Comparison of ENCODE assay signal across 20 mouse cellular contexts in genomic region chr9:111290539-111291100, GRCm38 (mm10). TPM values are rescaled to one million over a fixed set of nuclear protein-coding genes. Genes with fewer than 3 reads are reported as not detected.
A peak's percentile ranks its signal among the peaks of the same experiment; 100 is the strongest.
DNase-seq lines count a peak whose midpoint lies in the region; ATAC-seq lines count a peak whose summit lies in the region.
"Had no signal": no experiment of that assay in that cellular context is flagged by ENCODE, and none has a peak within 500 bp of the region (broad histone marks: within the 10 kb centered on the region; RNA-seq: fewer than 3 reads in every experiment).

No protein-coding gene starts in this region.

- WGBS in neural tube, embryonic 14.5 days = 61% methylated on average over 11 of the region's 11 CpGs
- WGBS in midbrain, embryonic 13.5 days = 69% methylated on average over 11 of the region's 11 CpGs
- 50% methylated on average over 11 of the region's 11 CpGs for WGBS in neural tube, embryonic 15.5 days

- 0 out of 2 replicates have a peak, but pooled peaks cover 3% of the 10 kb centered on the region for H3K4me1 ChIP-seq in neural tube, embryonic 14.5 days (ENCODE audit: control insufficient read depth, insufficient read depth, low read length)
- H3K4me1 ChIP-seq in midbrain, embryonic 13.5 days (replicated peaks) = peaks cover 12% of the 10 kb centered on the region
- H3K4me1 ChIP-seq in neural tube, embryonic 15.5 days = peaks cover 13% of the 10 kb centered on the region; the same call in 1 of the 2 replicates
- H3K4me1 ChIP-seq: intestine, embryonic 15.5 days had no signal

- peak; percentile 24; the same call in 1 of the 2 replicates for ATAC-seq in neural tube, embryonic 14.5 days (ENCODE audit: low read depth)
- ATAC-seq in midbrain, embryonic 13.5 days = peak; percentile 25; the same call in 1 of the 2 replicates
- ATAC-seq in neural tube, embryonic 15.5 days (ENCODE audit: low FRiP score) = peak; percentile 46; the same call in 1 of the 2 replicates

- H3K9ac ChIP-seq in neural tube, embryonic 14.5 days (replicated peaks; ENCODE audit: low read depth, low read length) = no peak overlapping the region
- H3K9ac ChIP-seq in midbrain, embryonic 13.5 days (replicated peaks) = no peak overlapping the region
- no peak overlapping the region for H3K9ac ChIP-seq in neural tube, embryonic 15.5 days (replicated peaks)
- H3K9ac ChIP-seq: embryonic facial prominence, embryonic 12.5 days; heart, embryonic 12.5 days; hindbrain, embryonic 15.5 days; intestine, embryonic 15.5 days; liver, embryonic 14.5 days; midbrain, embryonic 12.5 days; neural tube, embryonic 13.5 days had no signal

- intact Hi-C loops in gastrocnemius, postnatal 14 days (cut with DNase I; ENCODE audit: low total_unique reads) = no loop called here

- H3K27ac ChIP-seq in neural tube, embryonic 14.5 days (ENCODE audit: low read depth, low read length) = no peak overlapping the region
- H3K27ac ChIP-seq in midbrain, embryonic 13.5 days = no peak overlapping the region
- H3K27ac ChIP-seq in neural tube, embryonic 15.5 days (replicated peaks) = no peak overlapping the region
- H3K27ac ChIP-seq: embryonic facial prominence, embryonic 12.5 days; heart, adult 2 months; hindbrain, embryonic 15.5 days; intestine, embryonic 15.5 days; liver, embryonic 14.5 days; midbrain, embryonic 12.5 days; neural tube, embryonic 13.5 days had no signal

- H3K4me2 ChIP-seq in neural tube, embryonic 14.5 days (ENCODE audit: low read depth, low read length) = no peak overlapping the region
- H3K4me2 ChIP-seq in midbrain, embryonic 13.5 days (replicated peaks) = no peak overlapping the region
- H3K4me2 ChIP-seq in neural tube, embryonic 15.5 days = no peak overlapping the region; the same call in 1 of the 2 replicates
- H3K4me2 ChIP-seq: midbrain, embryonic 12.5 days; neural tube, embryonic 13.5 days had no signal

- H3K9me3 ChIP-seq in neural tube, embryonic 14.5 days (ENCODE audit: control insufficient read depth, low read length) = no peaks in the 10 kb centered on the region
- H3K9me3 ChIP-seq in midbrain, embryonic 13.5 days = no peaks in the 10 kb centered on the region
- H3K9me3 ChIP-seq in neural tube, embryonic 15.5 days (replicated peaks) = no peaks in the 10 kb centered on the region
- H3K9me3 ChIP-seq: embryonic facial prominence, embryonic 12.5 days; heart, embryonic 12.5 days; hindbrain, embryonic 15.5 days; intestine, embryonic 15.5 days; midbrain, embryonic 12.5 days; neural tube, embryonic 13.5 days had no signal

- no peak overlapping the region for H3K4me3 ChIP-seq in neural tube, embryonic 14.5 days (ENCODE audit: low read depth, low read length)
- no peak overlapping the region for H3K4me3 ChIP-seq in midbrain, embryonic 13.5 days (replicated peaks)
- H3K4me3 ChIP-seq in neural tube, embryonic 15.5 days (replicated peaks) = no peak overlapping the region
- H3K4me3 ChIP-seq: embryonic facial prominence, embryonic 12.5 days; heart, adult 2 months; heart, embryonic 12.5 days; hindbrain, embryonic 15.5 days; intestine, embryonic 15.5 days; midbrain, embryonic 12.5 days; myocyte; neural tube, embryonic 13.5 days had no signal

- H3K36me3 ChIP-seq in neural tube, embryonic 14.5 days (ENCODE audit: control insufficient read depth, insufficient read depth, low read length) = no peaks in the 10 kb centered on the region
- no peaks in the 10 kb centered on the region for H3K36me3 ChIP-seq in midbrain, embryonic 13.5 days
- H3K36me3 ChIP-seq in neural tube, embryonic 15.5 days = no peaks in the 10 kb centered on the region
- H3K36me3 ChIP-seq: embryonic facial prominence, embryonic 12.5 days; heart, embryonic 12.5 days; hindbrain, embryonic 15.5 days; intestine, embryonic 15.5 days; midbrain, embryonic 12.5 days; neural tube, embryonic 13.5 days had no signal

- H3K27me3 ChIP-seq in neural tube, embryonic 14.5 days (ENCODE audit: control insufficient read depth, insufficient read depth, low read length) = no peaks in the 10 kb centered on the region
- peaks cover 5% of the 10 kb centered on the region; the same call in 1 of the 2 replicates for H3K27me3 ChIP-seq in midbrain, embryonic 13.5 days
- no peaks in the 10 kb centered on the region for H3K27me3 ChIP-seq in neural tube, embryonic 15.5 days (replicated peaks)
- H3K27me3 ChIP-seq: embryonic facial prominence, embryonic 12.5 days; heart, embryonic 12.5 days; hindbrain, embryonic 15.5 days; intestine, embryonic 15.5 days; midbrain, embryonic 12.5 days; neural tube, embryonic 13.5 days had no signal

- peak; percentile 80 for DNase-seq in heart, adult 11 months
- no peak for DNase-seq in heart, adult 18-20 months
- no peak for DNase-seq in neural tube, embryonic 10.5 days (ENCODE audit: extremely low spot score, low spot score)
- DNase-seq in layer of hippocampus, adult 9-10 months (ENCODE audit: low spot score) = no peak
- no peak for DNase-seq in gastrocnemius, postnatal 14 days

RNA-seq across cellular contexts. Expression of gene Epm2aip1, which starts 18.9 kb away (rescaled TPM):
- total RNA-seq in heart, adult 18-20 months (2021) = 10 to 100 TPM; 22.5 to 24.2 TPM
- 88.9 and 91.3 TPM in 2 replicates for polyA plus RNA-seq in neural tube, embryonic 14.5 days (2014; fragmentation: Nextera tagmentation; extraction: Ambion mirVana)
- polyA plus RNA-seq in midbrain, embryonic 13.5 days (2015; fragmentation: Nextera tagmentation; extraction: Ambion mirVana) = 47.9 and 48.9 TPM in 2 replicates
- polyA plus RNA-seq in neural tube, embryonic 15.5 days (2015; fragmentation: Nextera tagmentation; extraction: Ambion mirVana) = 46.5 and 50.7 TPM in 2 replicates
- total RNA-seq in gastrocnemius, postnatal 14 days (2021) = 10 to 100 TPM; 22.6 to 25.2 TPM

RNA-seq across cellular contexts. Expression of gene Mlh1, which starts 19.0 kb away (rescaled TPM):
- total RNA-seq in heart, adult 18-20 months (2021) = 1 to 10 TPM; 5.5 to 7.7 TPM
- polyA plus RNA-seq in neural tube, embryonic 14.5 days (2014; fragmentation: Nextera tagmentation; extraction: Ambion mirVana) = 26.5 and 33.8 TPM in 2 replicates
- polyA plus RNA-seq in midbrain, embryonic 13.5 days (2015; fragmentation: Nextera tagmentation; extraction: Ambion mirVana) = 33.2 and 36.2 TPM in 2 replicates
- polyA plus RNA-seq in neural tube, embryonic 15.5 days (2015; fragmentation: Nextera tagmentation; extraction: Ambion mirVana) = 26.3 and 30.9 TPM in 2 replicates
- total RNA-seq in gastrocnemius, postnatal 14 days (2021) = 1 to 10 TPM; 7.8 TPM

RNA-seq across cellular contexts. Expression of gene Trank1, which starts 20.9 kb away (rescaled TPM):
- total RNA-seq in heart, adult 18-20 months (2021) = not detected
- polyA plus RNA-seq in neural tube, embryonic 14.5 days (2014; fragmentation: Nextera tagmentation; extraction: Ambion mirVana) = 12.2 and 17.8 TPM in 2 replicates
- polyA plus RNA-seq in midbrain, embryonic 13.5 days (2015; fragmentation: Nextera tagmentation; extraction: Ambion mirVana) = 6.1 and 7.2 TPM in 2 replicates
- polyA plus RNA-seq in neural tube, embryonic 15.5 days (2015; fragmentation: Nextera tagmentation; extraction: Ambion mirVana) = 10.1 and 12.4 TPM in 2 replicates
- under 1 TPM; 0.23 to 0.24 TPM for total RNA-seq in gastrocnemius, postnatal 14 days (2021)
- total RNA-seq: heart, adult 2 months; megakaryocyte progenitor cell, adult 5-6 weeks had no signal
- polyA plus RNA-seq: heart, postnatal 0 days; myocyte; spleen, adult 2 months had no signal
